Mouse (Mus musculus) frontal cortex, postnatal 25 days (tissue): ENCODE measurements around the gene Pdcd7.

Source experiments
- DNase-seq, 2 experiments: peaks; one replicate each; pipeline ENCODE4 v3.0.0; 2022; ENCODE audit warnings: low spot score in 2 of 2

The Pdcd7 gene

DNA sequence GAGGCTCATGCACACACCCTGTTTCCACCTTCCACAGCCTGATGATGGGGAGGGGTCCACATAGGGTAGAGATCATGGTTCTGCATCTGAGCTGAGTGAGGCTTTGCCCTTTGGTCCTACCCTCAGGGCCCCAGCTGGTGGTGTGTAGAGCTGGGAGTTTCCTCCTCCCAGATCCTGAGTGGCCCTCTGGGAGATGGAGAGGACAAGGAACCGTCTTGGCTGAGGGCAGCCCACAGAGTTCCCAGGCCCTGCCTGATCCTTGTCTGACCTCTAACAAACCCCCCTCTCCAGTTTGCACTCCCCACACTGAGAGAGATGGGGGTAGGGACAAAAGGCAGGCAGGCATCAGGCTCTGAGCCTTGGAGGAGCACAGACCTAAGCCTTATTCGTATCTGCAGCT, 48.5 kb downstream of the Pdcd7 start:
- no peak for DNase-seq

DNA sequence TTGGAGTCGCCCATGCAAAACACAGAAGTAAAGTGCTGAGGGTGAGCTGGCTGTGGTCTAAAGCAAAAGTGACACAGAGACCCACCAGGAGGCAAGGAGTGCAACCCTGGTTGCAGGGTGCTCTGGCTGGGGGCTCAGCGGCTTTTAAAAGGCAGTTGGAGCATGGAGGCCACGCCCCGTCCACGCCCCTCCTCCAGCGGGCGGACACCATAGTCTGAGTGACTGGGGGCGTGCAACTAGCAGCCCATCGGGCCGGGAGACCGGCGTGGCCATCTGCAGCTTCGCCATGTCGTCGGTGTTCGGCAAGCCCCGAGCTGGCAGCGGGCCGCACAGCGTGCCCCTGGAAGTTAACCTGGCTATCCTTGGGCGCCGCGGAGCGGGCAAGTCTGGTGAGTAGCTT, 52.4 kb downstream of the Pdcd7 start, which contains the start of gene Rasl12:
Gene Rasl12, plus strand, starts transcription at position 228 of the 400 bp plus-strand sequence.
- peak in 1 of 2 experiments; percentile 25 for DNase-seq

DNA sequence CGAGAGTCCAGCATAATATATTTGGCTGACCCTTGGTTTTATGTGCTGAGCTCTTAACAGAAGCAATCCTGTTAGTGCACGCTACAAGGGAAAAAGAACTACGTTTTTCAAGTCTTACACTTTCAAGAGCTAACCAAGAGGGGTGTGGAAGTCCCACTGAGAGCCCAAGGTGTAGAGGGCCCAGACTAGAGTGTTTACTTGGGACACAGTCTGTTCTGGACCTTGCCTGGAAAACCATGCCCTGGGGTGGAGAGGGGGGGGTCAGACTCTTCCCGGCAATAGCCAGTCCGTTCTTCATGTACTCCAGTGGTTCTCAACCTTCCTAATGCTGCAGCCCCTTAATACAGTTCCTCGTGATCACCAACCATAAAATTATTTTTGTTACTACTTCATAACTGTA, 54.0 kb downstream of the Pdcd7 start:
- DNase-seq, result no peak

DNA sequence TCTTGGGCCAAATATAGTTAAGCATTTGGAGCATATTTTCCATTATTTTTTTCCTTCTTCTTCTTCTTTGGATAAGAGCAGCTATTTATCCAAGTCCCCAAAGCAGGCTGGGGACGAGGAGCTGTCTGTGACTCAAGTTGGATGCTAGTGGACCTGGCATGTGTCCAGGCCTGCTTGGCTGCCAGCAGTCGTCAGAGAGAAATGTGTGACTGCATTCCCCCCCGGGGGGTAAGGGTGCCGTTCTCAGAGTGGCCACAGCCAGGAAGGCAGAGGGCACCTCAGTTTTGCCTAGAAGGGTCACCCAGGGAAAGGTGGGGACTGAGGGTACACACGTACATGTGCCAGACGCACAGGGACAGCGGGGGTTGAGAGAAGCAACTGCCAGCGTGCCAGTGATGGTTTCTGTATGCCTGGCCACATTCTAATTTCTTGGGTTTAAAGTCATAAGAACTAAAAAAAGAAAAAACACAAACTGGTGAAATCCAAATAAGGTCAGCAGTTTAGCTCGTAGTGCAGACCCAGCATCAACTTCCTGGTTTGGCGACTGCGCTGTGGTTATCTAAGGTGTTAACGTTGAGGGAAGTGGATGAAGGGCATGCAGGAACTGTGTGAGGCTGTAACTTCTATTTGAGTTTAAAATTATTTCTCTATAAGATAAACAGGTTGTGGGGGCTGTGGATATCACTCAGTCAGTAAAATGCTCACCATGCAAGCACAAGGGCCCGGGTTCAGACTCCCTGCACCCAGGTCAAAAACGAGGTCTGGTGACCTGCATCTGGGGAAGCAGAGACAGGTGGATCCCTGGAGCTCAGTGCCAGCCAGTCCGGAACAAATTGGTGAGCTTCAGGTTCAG, 58.7 kb downstream of the Pdcd7 start:
- DNase-seq, result peak; percentile 32 to 51

DNA sequence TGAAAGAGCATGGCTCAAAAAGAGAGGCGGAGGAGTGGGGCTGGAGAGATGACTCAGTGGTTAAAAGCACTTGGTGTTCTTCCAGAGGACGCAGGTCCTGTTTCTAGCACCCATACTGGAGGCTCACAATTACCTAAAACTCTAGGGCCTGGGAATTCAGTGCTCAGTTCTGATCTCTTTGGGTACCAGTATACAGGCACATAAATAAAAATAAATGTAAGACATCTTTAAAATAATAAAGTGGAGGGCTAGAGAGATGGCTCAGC, 59.2 kb downstream of the Pdcd7 start:
- DNase-seq, result no peak

DNA sequence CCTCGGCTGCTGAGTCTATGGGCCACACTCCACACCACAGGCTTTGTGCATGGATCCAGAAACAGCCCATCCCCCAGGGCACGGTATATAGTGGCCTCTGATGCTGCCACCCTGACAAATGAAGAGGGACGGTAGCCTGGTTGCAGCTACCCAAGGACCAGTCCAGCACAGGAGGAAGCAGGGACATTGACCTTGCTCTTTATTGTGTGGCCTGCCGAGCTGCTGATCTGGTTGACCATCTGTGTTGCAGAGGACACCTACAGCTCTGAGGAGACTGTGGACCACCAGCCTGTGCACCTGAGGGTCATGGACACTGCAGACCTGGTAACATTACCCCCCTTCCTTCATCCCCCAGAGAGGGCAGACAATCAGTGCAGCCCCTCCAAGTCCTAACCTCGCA, 61.4 kb downstream of the Pdcd7 start:
- DNase-seq, result no peak

DNA sequence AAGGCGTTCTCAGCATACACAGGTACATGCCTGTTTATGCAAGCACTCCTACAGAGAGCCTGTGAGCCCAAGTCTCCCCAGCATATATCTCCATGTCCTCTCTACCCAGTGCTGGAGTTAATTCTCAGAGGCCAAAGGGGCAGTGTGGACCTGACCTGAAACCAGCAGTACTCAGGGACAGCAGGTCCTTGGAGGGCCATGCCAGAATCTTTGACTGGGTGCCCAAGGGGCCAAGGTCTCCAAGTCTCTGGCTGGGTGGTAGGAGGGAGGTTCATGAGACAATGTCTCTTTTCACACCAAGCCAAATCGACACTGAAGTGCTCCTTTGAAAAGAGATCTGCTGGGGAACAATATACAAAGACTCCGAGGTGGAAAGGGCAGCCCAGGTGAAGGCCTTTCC, 62.0 kb downstream of the Pdcd7 start:
- DNase-seq, result no peak

DNA sequence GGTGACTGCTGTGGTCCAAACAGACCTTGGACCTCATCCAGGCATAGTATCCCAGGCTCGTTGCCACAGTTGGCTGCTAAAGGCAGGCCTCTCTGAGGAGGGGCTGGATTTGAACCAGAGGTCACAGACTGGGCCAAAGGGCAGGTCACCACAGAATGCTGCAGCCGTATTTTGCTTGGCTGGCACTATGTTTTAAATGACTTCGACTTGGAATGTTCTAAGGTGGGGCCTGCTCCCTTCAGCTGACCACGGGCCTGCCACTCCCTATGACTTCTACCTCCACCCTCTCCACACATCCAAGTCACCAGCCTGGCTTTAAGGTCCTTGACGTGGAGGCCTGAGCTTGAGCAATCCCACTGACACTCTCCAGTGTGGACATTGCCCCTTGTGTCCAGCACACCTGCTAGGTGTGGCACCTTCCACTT, 63.0 kb downstream of the Pdcd7 start:
- DNase-seq, result no peak
